Mouse (Mus musculus) heart, postnatal 4 days (tissue): ENCODE measurements around the gene Vamp3. TPM values are rescaled to one million over a fixed set of nuclear protein-coding genes. Genes with fewer than 3 reads are reported as not detected.
A peak's percentile ranks its signal among the peaks of the same experiment; 100 is the strongest.

Experiments
- DNase-seq: peaks from one replicate; pipeline ENCODE4 v3.0.0; 2021
- total RNA-seq, 2 experiments: library from RNA; stranded (reverse); gene quantifications; 2 replicates each; pipeline ENCODE4 v1.2.3; 2021

The Vamp3 gene
- total RNA-seq, result 10 to 100 TPM; 83.2 to 86.2 TPM

DNA sequence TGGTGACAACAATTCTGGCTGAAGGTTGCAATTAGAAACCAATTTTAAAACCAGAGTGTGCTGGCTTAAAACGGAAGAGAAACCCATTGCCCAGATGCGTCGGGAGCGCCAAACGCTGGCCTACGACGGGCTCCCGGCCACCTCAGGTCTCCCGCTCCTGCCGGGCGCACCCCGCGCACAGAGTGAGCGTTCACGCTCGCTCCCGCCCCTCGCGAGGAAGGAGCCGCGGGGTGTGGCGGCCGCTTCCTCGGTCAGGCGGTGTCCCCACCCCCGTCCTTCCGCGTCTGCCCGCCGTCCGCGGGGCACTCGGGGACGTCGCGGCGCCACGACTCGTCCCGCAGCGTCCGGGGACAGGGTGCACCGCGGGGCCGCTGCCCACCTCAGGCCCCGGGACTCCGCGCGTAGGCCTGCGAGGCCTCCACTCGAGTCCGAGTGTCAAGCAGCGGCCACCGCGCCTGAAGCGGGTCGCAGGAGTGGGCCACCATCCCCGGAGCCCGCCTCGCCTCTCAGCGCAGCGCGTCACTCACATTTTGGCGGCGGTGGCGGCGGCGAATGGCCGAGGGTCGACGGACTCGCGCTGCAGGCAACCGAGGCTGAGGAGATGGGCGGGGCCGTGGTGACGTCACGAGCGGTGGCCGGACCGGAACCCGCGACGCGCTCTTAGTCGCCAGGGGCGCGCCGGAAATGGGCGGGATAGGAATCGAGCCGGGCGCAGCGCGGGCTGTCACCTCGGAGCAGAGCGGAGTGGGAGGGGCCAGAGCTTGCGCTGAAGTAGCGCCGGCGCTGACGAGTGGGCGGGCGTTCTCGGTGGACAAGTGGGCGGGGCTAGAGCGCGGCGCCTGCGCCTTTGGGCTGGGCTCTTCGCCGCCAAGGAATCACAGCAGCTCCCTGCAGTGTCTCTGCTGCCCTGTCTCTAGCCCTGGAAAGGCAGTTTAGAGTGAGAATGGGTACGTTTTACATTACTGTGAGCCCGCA, at the start of gene Vamp3:
Gene Vamp3, minus strand, starts transcription at position 617 of the 975 bp plus-strand sequence.
- peak; percentile 99 for DNase-seq

DNA sequence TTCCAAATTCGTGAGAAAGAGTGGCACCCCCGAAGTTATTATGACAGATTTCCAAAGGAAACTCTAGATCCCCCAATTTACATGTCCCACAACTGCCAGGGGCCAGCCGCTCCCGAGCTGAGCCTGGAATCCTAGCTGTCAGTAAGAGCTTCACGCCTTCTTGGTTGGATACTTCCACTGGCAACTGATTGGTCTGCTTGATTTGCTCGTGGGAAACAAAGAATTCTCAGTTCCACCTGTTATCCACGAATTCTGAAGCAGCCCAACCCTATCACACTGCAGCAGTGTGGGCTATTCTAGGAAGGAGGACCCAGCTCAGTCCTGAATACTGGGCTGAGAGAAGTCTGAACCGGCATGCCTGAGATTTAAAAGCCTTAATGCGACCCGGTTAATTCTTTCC, 48.7 kb upstream of the Vamp3 start:
- no peak for DNase-seq

DNA sequence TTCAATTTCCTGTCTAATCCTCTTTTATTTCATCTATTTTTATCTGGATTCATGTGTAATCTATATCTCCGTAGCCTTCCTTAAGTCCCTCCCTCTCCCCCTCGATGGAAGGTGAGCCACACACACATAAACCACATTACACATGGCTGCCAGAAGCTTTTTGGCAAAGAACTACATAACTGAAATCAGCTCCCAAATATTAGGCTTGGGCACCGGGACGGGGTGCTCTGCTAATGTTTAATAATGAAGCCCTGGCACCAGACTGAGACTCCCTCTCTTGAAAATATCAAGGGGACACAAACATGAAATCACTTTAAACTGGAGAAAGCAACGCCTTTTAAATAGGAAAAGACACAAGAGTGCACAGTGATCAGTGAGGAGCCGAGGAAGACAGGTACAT, 48.1 kb upstream of the Vamp3 start:
- DNase-seq, result no peak

DNA sequence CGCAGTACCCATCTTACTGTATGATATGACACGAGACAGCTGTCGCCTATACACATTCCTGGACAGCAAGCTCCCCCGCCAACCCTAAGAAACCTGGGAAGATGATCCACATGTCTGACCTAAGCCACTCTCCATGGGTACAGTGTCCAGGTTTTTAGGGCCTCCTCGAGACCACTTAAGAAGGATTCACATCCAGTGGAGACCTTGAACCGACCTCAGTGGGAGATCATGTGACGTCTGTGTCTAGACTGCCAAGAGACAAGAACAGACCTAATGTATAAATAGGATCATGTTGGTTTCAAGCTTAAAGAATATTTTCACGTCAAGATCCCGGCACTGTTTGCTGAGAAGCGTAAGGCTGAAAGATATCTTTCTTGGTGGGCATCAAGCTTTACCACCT, 46.4 kb upstream of the Vamp3 start:
- DNase-seq, result peak; percentile 35

DNA sequence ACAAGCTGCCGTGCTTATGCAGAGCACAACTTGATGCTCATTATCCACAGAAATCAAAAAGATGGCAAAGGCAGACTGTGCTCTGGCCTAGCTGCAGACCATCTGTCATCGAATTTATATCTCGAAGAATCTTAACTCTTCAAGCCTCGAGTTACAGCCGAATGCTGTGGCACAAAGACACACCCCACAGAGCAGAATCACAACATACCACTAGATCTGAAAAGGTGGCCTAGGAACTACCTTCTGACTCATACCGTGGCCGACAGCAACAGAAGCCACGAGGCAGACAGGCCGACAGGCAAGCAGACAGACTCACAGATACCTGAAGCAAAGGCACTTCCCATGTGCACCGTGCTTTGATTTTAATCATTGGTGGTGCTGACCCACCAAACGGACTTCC, 45.9 kb upstream of the Vamp3 start:
- no peak for DNase-seq

DNA sequence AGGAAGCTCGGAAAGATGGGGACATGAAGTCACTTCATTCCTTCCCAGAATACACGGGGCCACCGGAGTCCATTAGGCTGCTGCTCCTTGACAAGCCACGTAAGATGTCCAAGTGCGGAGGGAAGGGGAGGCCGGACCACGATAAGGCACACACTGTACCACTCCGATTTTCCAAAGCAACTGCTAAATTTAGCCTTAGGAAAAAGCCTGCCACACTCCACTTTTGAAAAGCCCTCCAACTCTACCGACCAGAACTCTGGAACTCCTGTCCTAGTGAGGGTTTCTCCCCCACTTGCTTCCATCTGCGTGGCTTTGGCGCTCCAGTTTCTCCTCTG, 39.3 kb upstream of the Vamp3 start:
- no peak for DNase-seq

DNA sequence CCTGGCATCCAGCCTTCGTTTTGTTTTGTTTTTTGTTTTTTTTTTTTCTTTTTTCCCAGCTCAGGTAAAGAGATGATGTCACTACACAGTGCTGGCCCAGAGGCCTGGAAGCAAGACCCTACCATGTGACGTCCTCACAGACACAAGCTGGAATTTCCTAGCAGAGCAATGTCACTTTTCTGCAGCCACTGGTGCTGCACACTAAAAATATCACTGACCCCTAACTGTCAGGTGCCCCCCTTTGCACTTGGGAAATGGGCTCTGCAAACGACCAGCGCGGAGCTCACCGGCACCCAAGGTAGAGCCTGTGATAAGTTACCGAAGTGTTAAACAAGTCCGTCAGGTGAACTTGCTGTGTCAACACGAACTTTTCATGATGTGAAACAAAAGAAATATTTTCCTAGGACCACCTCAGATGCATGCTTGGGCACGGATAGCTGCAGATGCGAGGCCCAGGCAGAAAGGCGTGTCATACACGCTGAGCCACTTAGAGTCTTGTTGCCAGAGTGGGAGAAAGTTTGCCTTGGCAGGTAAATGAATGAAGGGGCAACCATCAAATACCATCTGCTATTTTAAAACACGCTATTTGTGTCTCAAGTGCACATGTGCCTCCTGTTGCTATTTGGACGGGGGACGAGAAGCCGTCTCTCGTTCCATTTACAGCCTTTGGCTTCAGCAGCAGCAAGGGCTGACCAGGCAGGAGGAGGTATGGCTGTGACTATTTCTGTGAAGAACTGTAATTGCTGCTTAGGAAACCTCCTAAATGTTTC, 38.8 kb upstream of the Vamp3 start:
- peak; percentile 46 for DNase-seq

DNA sequence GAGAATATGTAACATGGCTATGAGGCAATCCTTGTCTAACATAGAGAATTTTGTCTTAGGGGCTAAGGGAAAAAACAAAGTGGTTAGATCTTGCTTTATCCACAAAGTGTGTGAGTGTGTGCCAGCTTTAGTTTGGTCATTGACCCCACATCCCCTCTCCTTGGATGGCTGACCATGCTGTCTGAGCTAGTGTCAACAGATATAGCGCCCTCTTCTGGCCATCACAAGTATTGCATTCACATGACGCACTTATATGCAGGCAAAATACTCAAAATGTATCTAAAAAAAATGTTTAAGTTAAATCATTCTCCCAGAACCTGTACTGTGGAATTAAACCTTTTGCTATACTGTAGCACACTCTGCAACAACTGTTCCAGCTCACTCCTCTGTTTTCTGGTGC, 37.4 kb upstream of the Vamp3 start:
- peak; percentile 73 for DNase-seq

DNA sequence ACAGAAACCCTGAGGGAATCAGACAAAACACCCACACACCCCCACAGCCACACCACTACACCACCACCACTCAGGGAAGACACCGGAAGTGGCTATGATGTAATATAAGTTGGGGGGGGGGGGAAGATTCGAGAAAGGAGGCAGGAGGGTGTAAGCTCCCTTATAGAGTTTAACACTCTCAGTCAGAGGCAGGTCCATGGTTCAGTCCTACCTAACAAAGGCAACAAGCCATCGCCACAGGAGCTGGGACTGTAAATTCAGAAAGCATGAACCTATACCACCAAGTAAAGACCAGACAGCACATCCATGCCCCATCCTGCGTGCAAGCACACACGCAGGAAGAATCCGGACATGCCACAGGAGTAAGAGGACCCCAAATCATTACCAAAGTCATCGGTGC, 31.5 kb upstream of the Vamp3 start, which contains the start of gene Gm13090:
Gene Gm13090, plus strand, starts transcription at position 301 of the 400 bp plus-strand sequence.
- DNase-seq, result no peak

DNA sequence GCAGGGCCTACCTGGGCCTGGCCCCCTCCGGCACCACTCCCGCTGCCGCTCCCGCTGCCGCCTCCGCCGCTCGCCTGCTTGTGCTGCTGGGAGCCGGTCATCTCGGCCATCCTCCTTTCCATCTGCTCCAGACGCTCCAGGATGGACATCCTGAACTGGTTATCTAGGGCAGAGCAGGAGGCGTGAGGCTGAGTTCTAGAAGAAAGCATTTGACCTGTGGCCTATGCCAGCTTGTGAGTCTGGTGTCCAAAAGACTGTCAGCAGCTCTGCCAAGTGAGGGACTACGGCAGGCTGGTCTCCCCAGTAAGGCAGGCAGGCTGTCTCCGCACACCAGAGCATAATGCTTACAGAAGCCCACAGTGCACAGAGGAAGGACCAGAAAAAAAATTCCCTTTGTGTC, 31.1 kb upstream of the Vamp3 start:
- DNase-seq, result no peak

DNA sequence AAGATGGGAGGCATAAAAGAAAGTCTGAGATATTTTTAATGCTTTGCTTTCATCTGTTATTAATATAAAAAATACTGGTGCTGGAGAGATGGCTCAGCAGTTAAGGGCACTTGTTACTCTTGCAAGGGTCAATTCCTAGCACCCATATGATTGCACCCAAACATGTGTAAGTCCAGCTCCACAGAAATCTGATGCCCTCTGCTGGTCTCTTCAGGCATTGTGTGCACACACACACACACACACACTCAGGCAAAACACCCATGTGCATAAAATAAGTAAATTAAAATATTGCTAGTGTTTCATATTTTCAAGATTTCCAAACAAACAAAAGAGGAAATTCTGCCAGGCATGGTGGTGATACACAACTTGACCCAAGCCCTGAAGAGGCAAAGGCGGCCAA, 29.6 kb upstream of the Vamp3 start:
- no peak for DNase-seq

DNA sequence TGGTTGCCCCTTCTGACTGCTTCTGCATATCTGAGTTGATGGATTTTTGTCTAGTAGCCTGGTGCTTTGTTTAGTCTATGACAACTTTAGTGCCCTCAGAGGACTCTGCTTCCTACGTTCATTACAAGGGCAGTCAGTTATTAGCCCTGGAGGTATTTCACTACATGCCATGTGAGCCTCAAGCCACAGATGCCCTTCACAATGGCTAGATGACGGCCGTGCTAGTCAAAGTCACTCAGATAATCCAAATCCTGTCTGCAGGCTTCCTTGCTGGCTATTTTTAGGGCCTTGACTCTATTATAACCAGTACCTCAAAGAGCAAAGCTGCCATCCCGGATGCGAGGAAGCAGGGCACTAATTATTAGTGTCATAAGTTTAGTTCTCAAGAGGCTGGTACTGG, 25.3 kb upstream of the Vamp3 start:
- DNase-seq, result peak; percentile 48

DNA sequence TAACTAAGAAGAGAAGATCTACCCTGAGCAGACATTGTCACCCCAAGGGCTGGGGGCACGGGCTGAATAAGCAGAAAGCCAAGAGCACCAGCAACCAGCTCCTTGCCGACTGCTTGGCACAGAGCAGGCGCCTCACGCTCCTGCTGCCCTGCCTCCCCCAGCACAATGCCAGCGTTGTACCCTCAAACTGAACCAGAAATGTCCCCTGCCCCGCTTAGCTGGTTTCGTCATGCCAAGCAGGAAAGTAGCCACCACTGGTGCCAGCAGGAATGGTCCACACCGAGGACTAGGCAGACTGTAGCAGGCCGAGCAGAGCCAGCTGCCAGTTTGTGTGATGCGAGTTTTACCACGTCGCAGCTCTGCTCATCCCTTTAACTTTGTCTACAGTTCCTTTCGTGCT, 24.2 kb upstream of the Vamp3 start:
- DNase-seq, result no peak

DNA sequence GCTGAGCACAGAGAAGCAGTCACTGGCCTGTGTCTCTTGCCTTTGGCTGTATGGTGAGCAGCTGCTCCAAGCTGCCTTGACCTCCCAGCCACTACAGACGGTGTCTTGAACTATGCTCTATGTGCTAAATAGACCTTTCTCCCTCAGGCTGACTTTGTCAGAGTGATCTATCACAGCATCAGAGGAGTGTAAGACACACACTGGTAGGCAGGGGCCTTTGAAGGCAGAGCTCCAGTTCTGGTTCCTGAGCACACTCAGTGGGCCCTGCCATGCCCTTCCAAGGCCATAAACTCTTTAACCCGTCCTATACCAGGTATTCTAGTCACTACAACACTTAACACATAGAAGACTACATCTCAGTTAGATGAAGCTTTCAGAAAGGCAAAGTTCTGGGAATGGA, 23.6 kb upstream of the Vamp3 start:
- no peak for DNase-seq

DNA sequence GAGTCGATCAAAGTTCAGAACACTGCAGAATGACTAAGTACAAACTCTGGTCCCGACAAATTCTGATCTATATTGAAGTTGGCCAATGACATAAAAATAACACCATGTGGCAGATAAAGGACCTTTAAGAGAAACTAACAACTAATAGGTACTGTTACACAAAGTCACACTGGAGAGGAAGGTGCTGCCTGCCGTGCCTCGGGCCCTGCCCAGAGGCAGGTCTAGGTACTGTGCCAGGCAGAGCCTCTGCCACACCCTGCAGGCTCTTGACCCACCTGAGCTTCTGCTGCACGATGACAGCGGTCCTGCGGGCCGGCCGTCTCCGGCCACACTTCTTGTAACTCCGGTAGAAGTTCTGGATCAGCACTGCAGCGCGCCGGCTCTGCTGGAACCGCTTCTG, 17.1 kb upstream of the Vamp3 start:
- no peak for DNase-seq

DNA sequence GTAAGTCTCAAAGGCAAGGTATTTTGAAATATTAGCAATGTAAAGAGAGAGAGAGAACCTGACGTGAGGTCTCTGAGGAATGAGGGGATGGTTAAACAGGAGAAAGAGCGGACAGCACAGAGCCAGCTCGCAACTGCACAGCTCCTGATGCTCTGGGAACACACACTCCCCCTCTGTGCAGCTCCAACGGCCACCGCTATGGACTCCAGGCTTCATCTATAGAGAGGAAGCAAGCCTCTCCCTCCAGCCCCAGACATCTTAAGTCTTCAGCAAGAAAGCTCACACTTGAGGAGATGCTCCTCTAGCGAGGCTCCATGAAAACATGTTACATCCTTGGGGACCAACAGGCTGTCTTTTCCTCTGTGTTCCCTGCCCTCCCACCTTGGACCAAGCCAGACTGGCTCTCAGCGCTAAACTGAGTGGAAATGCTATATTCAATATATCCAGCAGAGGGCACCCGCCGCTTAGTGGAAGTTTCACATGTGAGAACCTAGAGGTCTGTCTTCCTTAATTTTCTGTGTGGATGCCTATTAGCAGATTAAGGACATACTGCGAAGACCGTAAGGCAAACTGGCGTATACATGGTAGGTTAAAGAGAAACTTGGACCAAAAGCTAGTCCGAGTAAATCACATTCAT, 15.5 kb upstream of the Vamp3 start:
- peak; percentile 89 for DNase-seq

DNA sequence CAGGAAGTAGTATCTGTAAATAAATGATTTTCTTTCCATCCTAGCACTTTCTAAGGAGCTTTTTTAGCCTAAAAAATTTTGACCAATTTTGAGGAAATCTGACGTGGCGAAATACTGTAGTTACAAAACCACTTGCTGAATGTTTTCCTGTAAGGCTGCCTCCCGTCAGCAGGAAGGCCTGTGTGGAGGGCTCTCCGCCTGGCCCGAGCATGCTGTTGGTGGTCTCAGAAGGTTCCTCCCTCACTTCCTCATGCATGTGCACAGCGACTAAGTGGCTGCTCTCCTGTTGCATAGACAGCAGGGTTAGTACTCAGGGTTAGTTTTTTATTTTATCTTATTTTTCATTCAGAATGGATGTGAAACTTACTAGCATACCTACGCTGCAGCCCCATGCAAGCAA, 13.2 kb upstream of the Vamp3 start:
- DNase-seq, result no peak

DNA sequence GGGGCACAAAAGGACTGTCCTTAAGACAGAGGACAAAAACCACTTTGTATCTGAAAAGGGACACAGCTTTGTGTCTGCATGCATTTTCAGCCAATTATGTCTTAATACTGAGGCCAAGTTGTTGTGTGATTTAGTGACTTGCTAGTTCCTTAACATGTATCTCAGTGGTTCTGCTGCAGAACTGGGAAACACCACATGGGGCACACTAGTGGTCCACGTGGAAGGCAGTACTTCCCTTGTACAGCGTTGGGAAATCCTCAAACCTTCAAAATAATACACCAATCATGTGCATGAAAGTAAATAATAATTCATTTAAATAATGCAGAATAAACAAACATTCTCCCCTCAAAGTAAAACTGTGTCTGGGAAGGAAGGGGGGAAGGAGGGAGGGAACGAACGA, 11.0 kb upstream of the Vamp3 start:
- DNase-seq, result no peak

DNA sequence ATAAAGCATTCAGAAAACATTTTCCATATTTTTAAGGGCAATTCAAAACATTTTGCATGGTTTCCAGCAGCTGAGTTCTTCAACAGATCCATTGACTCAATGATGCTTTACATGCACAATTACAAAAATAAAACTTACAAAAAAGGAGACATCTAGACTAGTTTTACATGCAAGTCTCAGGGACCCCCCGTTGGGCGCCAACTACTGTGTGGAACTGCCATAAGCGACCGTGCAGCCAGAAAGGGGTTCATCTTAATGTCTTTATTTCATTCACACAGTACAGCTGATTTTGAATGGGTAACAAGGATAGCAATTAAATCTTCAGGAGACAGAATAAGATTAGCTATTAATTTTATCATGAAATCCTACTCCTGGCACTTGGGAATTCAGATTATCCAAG, 1.8 kb upstream of the Vamp3 start:
- no peak for DNase-seq

DNA sequence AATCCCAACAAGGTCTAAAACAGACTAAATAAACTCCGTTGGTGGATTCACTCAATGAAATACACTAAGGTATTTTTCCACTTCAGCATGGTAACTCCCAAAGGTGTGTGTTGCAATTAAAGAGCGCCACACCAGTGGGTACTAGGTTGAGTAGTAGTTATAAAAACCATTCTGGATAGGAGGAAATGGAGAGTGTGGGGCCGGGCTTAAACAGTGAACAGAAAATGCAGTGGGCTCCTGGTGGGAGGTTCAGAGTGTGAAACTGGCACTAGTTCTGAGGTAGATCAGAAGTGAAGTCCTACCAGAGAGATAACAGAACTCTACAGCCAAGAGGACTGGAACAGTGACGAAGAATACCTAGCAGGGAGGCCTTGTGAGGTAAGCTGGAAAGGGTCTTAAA, 871 bp upstream of the Vamp3 start:
- DNase-seq, result no peak

DNA sequence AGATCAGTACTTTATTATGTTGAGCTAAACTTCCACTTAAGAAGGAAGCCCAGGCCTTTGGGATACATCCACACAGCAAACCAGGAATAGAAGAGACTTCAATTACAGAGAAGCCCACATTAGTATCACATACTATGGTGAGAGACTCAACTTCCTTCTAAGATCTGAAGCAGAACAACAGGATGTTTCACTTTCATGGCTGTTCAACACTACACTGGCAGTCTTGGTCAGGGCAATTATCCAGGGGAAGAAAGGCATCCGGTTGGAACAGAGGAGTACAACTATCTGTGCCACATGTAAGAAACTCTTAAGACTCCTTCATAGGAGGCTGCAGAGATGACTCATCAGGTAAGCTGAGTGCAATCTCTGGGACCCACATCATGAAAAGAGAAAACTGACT, 6.6 kb downstream of the Vamp3 start:
- DNase-seq, result no peak

DNA sequence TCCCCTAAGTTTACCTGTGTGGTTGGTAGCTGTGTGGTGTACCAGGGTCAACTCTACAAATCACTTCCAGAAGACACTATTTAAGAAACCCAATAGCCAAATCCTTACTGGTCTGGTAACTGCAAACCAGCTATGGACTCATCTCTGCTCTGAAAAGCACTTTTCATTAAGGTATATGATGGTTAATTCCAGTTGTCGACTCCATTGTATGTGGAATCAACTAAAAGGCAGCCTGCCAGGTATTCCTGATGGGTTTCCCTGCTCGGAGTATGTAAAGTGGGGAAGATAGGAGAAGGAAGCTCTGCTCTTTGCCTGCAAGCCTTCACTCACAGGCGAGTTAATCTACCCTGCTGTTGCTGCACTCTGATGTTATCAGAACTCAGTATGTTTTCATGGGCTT, 11.2 kb downstream of the Vamp3 start:
- no peak for DNase-seq

DNA sequence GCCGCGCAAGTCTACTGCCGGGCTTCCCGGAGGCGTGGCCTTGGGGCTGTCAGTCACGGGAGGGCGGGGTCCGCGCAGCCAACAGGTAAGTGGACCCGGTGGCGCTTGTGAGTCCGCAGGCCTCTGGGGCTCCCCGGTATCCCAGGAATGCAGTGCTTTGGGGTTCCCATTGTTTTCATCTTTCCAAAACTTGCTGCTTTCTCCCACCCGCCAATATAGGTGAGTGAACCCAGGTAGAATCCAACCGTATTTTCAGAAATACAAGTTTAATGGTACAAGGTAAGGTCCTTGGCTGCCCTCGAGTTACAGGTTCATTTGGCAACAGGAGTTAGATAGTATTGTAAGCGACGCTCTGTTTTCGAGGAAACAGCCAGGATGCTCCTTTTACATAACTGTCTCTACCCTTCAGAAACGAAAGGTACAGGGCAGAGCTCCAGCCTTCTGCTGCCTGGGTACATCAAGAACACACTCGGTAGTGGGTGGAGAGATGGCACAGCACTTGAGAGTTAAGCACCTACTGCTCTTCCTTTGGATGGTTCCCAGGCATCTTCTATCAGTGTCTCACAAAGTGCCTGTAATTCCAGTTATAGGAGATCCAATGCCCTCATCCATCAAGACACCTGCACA, 12.7 kb downstream of the Vamp3 start:
- DNase-seq, result no peak
